Comparison of ENCODE assay signal across 1 mouse cellular context in genomic region chr5:90902380-90903260, GRCm38 (mm10).
TF ChIP-seq lines count a peak whose summit lies in the region.

No protein-coding gene starts in this region.

TF ChIP-seq in MEL, 35 proteins besides CTCF, POLR2A, EP300 and RAD21:
- TF ChIP-seq TAL1 (IDR thresholded peaks at IDR 0.05; ENCODE audit: low read length) (0 out of 2 replicates have a peak, but pooled peaks have one; percentile 6), USF2 (IDR thresholded peaks at IDR 0.05; ENCODE audit: borderline replicate concordance in 1 of 2, insufficient read depth in 1 of 2, low read depth in 1 of 2, low read length in 2 of 2) (no peak), TCF12 (IDR thresholded peaks at IDR 0.05; ENCODE audit: low read depth, low read length) (peak; percentile 83), ETS1 (IDR thresholded peaks at IDR 0.05; ENCODE audit: low read depth, low read length) (0 out of 2 replicates have a peak, but pooled peaks have one; percentile 20), BHLHE40 (IDR thresholded peaks at IDR 0.05; ENCODE audit: borderline replicate concordance, low read depth, low read length) (no peak)
TF ChIP-seq in MEL: peak in this region for 3.
